Mouse (Mus musculus) embryonic fibroblast, embryonic 13.5 days (primary cell): ENCODE results near the gene Edc3. TPM values are rescaled to one million over a fixed set of nuclear protein-coding genes. Genes with fewer than 3 reads are reported as not detected.
"Not testable (repeated sequence)": the region's sequence is repeated elsewhere in the genome, so short reads cannot be mapped to it uniquely, and the experiment has no call there.

Experiments used
- H3K27ac ChIP-seq: 2 replicates; pipeline ENCODE4 v1.5.1; 2012; ENCODE audit warnings: low read length, control low read depth, inconsistent platforms; ENCODE audit not compliant: insufficient read depth
- H3K4me1 ChIP-seq: 2 replicates; pipeline ENCODE4 v1.6.1; 2011; ENCODE audit warnings: low read length; ENCODE audit not compliant: control insufficient read depth, insufficient read depth
- H3K4me3 ChIP-seq: 2 replicates; pipeline ENCODE4 v1.5.1; 2011; ENCODE audit warnings: mild to moderate bottlenecking, control low read depth, low read length; ENCODE audit not compliant: insufficient read depth
- CTCF ChIP-seq: IDR thresholded peaks from 2 replicates; pipeline ENCODE4 v1.5.1; 2011; ENCODE audit warnings: mild to moderate bottlenecking, control low read depth, low read length, moderate library complexity, borderline replicate concordance; ENCODE audit not compliant: insufficient read depth
- POLR2A ChIP-seq: IDR thresholded peaks from 2 replicates; pipeline ENCODE4 v1.6.1; 2011; ENCODE audit warnings: low read depth, mild to moderate bottlenecking, control low read depth, low read length, moderate library complexity
- polyA plus RNA-seq: library from polyadenylated mRNA; stranded (reverse); fragments of >200 nt; gene quantifications from 2 replicates; pipeline ENCODE4 v1.2.4, GENCODE M21; 2011; ENCODE audit warnings: low read depth; ENCODE audit not compliant: missing spikeins, insufficient read length

Gene Edc3
- polyA plus RNA-seq, 1 experiment = 16.6 TPM

GRCm38 (mm10) chr9:57698466-57699150 is 9.7 kb upstream of the Edc3 start:
- Histone ChIP-seq H3K4me3 (no peak overlapping the region), H3K4me1 (no peaks in the 10 kb centered on the region), H3K27ac (no peak overlapping the region)
- TF ChIP-seq POLR2A (no peak), CTCF (no peak)

GRCm38 (mm10) chr9:57706496-57706895 is 1.8 kb upstream of the Edc3 start:
- TF ChIP-seq POLR2A (no peak), CTCF (no peak)
- Histone ChIP-seq H3K4me3 (no peak overlapping the region), H3K27ac (no peak overlapping the region), H3K4me1 (no peaks in the 10 kb centered on the region; the same call in 1 of the 2 replicates)

- Histone ChIP-seq H3K4me1 (no peaks in the 10 kb centered on the region; the same call in 1 of the 2 replicates), H3K27ac (peak overlapping the region; percentile 70), H3K4me3 (peak overlapping the region; percentile 89)
- no peak for TF ChIP-seq CTCF
- no peak for TF ChIP-seq POLR2A
These were observed 457 bp downstream of the Edc3 start for GRCm38 (mm10) chr9:57708720-57709274.

- H3K4me1 ChIP-seq, H3K27ac ChIP-seq, H3K4me3 ChIP-seq: not testable (repeated sequence)
These were observed 1.9 kb downstream of the Edc3 start for GRCm38 (mm10) chr9:57710214-57710613.

GRCm38 (mm10) chr9:57712194-57712593 is 3.9 kb downstream of the Edc3 start:
- TF ChIP-seq POLR2A (no peak), CTCF (no peak)
- Histone ChIP-seq H3K4me3 (no peak overlapping the region), H3K27ac (no peak overlapping the region), H3K4me1 (no peaks in the 10 kb centered on the region; the same call in 1 of the 2 replicates)

- TF ChIP-seq CTCF = no peak
- TF ChIP-seq POLR2A = no peak
- Histone ChIP-seq H3K27ac (no peak overlapping the region), H3K4me1 (peaks cover 3% of the 10 kb centered on the region), H3K4me3 (no peak overlapping the region)
These were observed 10.1 kb downstream of the Edc3 start for GRCm38 (mm10) chr9:57718408-57718807.

- Histone ChIP-seq H3K27ac (no peak overlapping the region), H3K4me1 (peaks cover 3% of the 10 kb centered on the region), H3K4me3 (no peak overlapping the region)
- TF ChIP-seq POLR2A = no peak
- no peak for TF ChIP-seq CTCF
These were observed 12.4 kb downstream of the Edc3 start for GRCm38 (mm10) chr9:57720736-57721135.

GRCm38 (mm10) chr9:57722371-57722770 is 14.0 kb downstream of the Edc3 start:
- peaks cover 3% of the 10 kb centered on the region for H3K4me1 ChIP-seq
- H3K4me3 ChIP-seq = no peak overlapping the region
- no peak for TF ChIP-seq POLR2A
- TF ChIP-seq CTCF = no peak
- peak overlapping the region; percentile 29; the same call in 1 of the 2 replicates for H3K27ac ChIP-seq

GRCm38 (mm10) chr9:57723315-57723715 is 15.0 kb downstream of the Edc3 start:
- TF ChIP-seq POLR2A = no peak
- no peak for TF ChIP-seq CTCF
- Histone ChIP-seq H3K27ac (peak overlapping the region; percentile 36; the same call in 1 of the 2 replicates), H3K4me1 (peaks cover 3% of the 10 kb centered on the region), H3K4me3 (no peak overlapping the region)

GRCm38 (mm10) chr9:57723796-57724195 is 15.5 kb downstream of the Edc3 start:
- H3K4me1 ChIP-seq = peaks cover 3% of the 10 kb centered on the region
- 0 out of 2 replicates have a peak overlapping the region, but pooled peaks have one; percentile 36 for H3K27ac ChIP-seq
- H3K4me3 ChIP-seq = no peak overlapping the region
- TF ChIP-seq POLR2A (no peak), CTCF (no peak)

GRCm38 (mm10) chr9:57724701-57725100 is 16.4 kb downstream of the Edc3 start:
- Histone ChIP-seq H3K4me3 (no peak overlapping the region), H3K27ac (no peak overlapping the region), H3K4me1 (peaks cover 3% of the 10 kb centered on the region)
- TF ChIP-seq POLR2A = no peak
- no peak for TF ChIP-seq CTCF
